Mouse (Mus musculus): ENCODE measurements around the gene Syne3.

GRCm38 (mm10) chr12:104933800-104934199 lies 75.8 kb downstream of the Syne3 start:
- TF ChIP-seq CTCF (IDR thresholded peaks at IDR 0.05; ENCODE audit: low read depth), result no peak
- no peak for TF ChIP-seq EP300 (IDR thresholded peaks at IDR 0.05; ENCODE audit: low read depth)

Data from heart, postnatal 0 days (tissue).